8 mouse cellular contexts compared by ENCODE assay signal in genomic region chr14:32160563-32160962, GRCm38 (mm10). TPM values are rescaled to one million over a fixed set of nuclear protein-coding genes. Genes with fewer than 3 reads are reported as not detected.
DNase-seq lines count a peak whose midpoint lies in the region; ATAC-seq and TF ChIP-seq lines count a peak whose summit lies in the region.

No protein-coding gene starts in this region.

- H3K9ac ChIP-seq in kidney, embryonic 15.5 days = peak overlapping the region; percentile 91
- H3K9ac ChIP-seq in hindbrain, embryonic 16.5 days (ENCODE audit: low read depth, low read length) = peak overlapping the region; percentile 94
- peak overlapping the region; percentile 95 for H3K9ac ChIP-seq in midbrain, postnatal 0 days (replicated peaks; ENCODE audit: low read length, poor library complexity, severe bottlenecking)

- H3K27me3 ChIP-seq in kidney, embryonic 15.5 days = no peaks in the 10 kb centered on the region
- H3K27me3 ChIP-seq in hindbrain, embryonic 16.5 days (replicated peaks; ENCODE audit: control insufficient read depth, insufficient read depth, low read length) = no peaks in the 10 kb centered on the region
- H3K27me3 ChIP-seq in midbrain, postnatal 0 days (ENCODE audit: insufficient read depth, low read length) = no peaks in the 10 kb centered on the region

- ATAC-seq in kidney, embryonic 15.5 days (replicated peaks; ENCODE audit: low FRiP score) = no peak
- ATAC-seq in hindbrain, embryonic 16.5 days = no peak
- ATAC-seq in midbrain, postnatal 0 days (ENCODE audit: low FRiP score) = no peak

- DNase-seq in kidney, adult 9 months = no peak
- no peak for DNase-seq in midbrain, postnatal 0 days (ENCODE audit: low spot score)
- no peak for DNase-seq in cerebellum, postnatal 14 days
- no peak for DNase-seq in layer of hippocampus, adult 18-20 months (ENCODE audit: low spot score in 2 of 2)
- no peak for DNase-seq in spleen, adult 18-20 months

- H3K4me2 ChIP-seq in kidney, embryonic 15.5 days = peak overlapping the region; percentile 84
- H3K4me2 ChIP-seq in hindbrain, embryonic 16.5 days (ENCODE audit: low read length) = peak overlapping the region; percentile 60
- H3K4me2 ChIP-seq in midbrain, postnatal 0 days (ENCODE audit: low read depth, low read length, poor library complexity, severe bottlenecking) = peak overlapping the region; percentile 76

- WGBS in kidney, embryonic 15.5 days = 34% methylated on average over 7 of the region's 7 CpGs
- 47% methylated on average over 7 of the region's 7 CpGs for WGBS in hindbrain, embryonic 16.5 days
- WGBS in midbrain, postnatal 0 days = 37% methylated on average over 7 of the region's 7 CpGs

- H3K9me3 ChIP-seq in kidney, embryonic 15.5 days (replicated peaks) = no peaks in the 10 kb centered on the region
- no peaks in the 10 kb centered on the region for H3K9me3 ChIP-seq in hindbrain, embryonic 16.5 days (ENCODE audit: control insufficient read depth, low read length)
- H3K9me3 ChIP-seq in midbrain, postnatal 0 days (ENCODE audit: low read length) = no peaks in the 10 kb centered on the region

- no peak for TF ChIP-seq POLR2A in cortical plate, adult 2 months (IDR thresholded peaks at IDR 0.05; ENCODE audit: extremely low read depth, insufficient read depth, low read length)

- peaks cover 37% of the 10 kb centered on the region for H3K4me1 ChIP-seq in kidney, embryonic 15.5 days
- H3K4me1 ChIP-seq in cortical plate, adult 2 months (ENCODE audit: control insufficient read depth, insufficient read depth, low read length) = peaks cover 7% of the 10 kb centered on the region; the same call in 1 of the 2 replicates
- peaks cover 23% of the 10 kb centered on the region for H3K4me1 ChIP-seq in hindbrain, embryonic 16.5 days (ENCODE audit: control insufficient read depth, insufficient read depth, low read depth, low read length)
- H3K4me1 ChIP-seq in midbrain, postnatal 0 days (ENCODE audit: insufficient read depth, low read length) = peaks cover 12% of the 10 kb centered on the region; the same call in 1 of the 2 replicates

- no peaks in the 10 kb centered on the region for H3K36me3 ChIP-seq in kidney, embryonic 15.5 days
- no peaks in the 10 kb centered on the region for H3K36me3 ChIP-seq in hindbrain, embryonic 16.5 days (ENCODE audit: control insufficient read depth, insufficient read depth, low read length)
- no peaks in the 10 kb centered on the region for H3K36me3 ChIP-seq in midbrain, postnatal 0 days (ENCODE audit: insufficient read depth, low read length)

- H3K27ac ChIP-seq in kidney, embryonic 15.5 days = peak overlapping the region; percentile 93
- H3K27ac ChIP-seq in cortical plate, adult 2 months (ENCODE audit: insufficient read depth, low read length) = no peak overlapping the region
- H3K27ac ChIP-seq in hindbrain, embryonic 16.5 days (ENCODE audit: low read depth, low read length) = no peak overlapping the region
- H3K27ac ChIP-seq in midbrain, postnatal 0 days (ENCODE audit: low read depth, low read length) = peak overlapping the region; percentile 90

- peak overlapping the region; percentile 96 for H3K4me3 ChIP-seq in kidney, embryonic 15.5 days (replicated peaks)
- H3K4me3 ChIP-seq in cortical plate, adult 2 months (ENCODE audit: insufficient read depth, low read length) = peak overlapping the region; percentile 93
- peak overlapping the region; percentile 82 for H3K4me3 ChIP-seq in hindbrain, embryonic 16.5 days (ENCODE audit: low read length)
- H3K4me3 ChIP-seq in midbrain, postnatal 0 days (ENCODE audit: low read depth, low read length) = peak overlapping the region; percentile 77

- no peak for TF ChIP-seq CTCF in cortical plate, adult 2 months (IDR thresholded peaks at IDR 0.05; ENCODE audit: extremely low read depth, insufficient read depth, low read length)
- no peak for TF ChIP-seq CTCF in midbrain, postnatal 0 days (IDR thresholded peaks at IDR 0.05)

RNA-seq across cellular contexts. Expression of gene Ncoa4, which starts 0.9 kb away (rescaled TPM):
- polyA plus RNA-seq in kidney, embryonic 15.5 days (2015; fragmentation: Nextera tagmentation; extraction: Ambion mirVana) = 107 and 110 TPM in 2 replicates
- polyA plus RNA-seq in cortical plate, adult 2 months (2012; rRNA removed) = 55.2 and 55.6 TPM in 2 replicates
- 104 and 116 TPM in 2 replicates for polyA plus RNA-seq in hindbrain, embryonic 16.5 days (2015; fragmentation: Nextera tagmentation; extraction: Ambion mirVana)
- 117 and 151 TPM in 2 replicates for total RNA-seq in midbrain, postnatal 0 days (2014; rRNA removed)
- polyA plus RNA-seq in midbrain, postnatal 0 days (2015; fragmentation: Nextera tagmentation; extraction: Ambion mirVana) = 80.1 and 83.4 TPM in 2 replicates
- 100 to 1,000 TPM; 107 to 112 TPM for total RNA-seq in layer of hippocampus, adult 18-20 months (2021)

RNA-seq across cellular contexts. Expression of gene Msmb, which starts 18.7 kb away (rescaled TPM):
- polyA plus RNA-seq in kidney, embryonic 15.5 days (2015; fragmentation: Nextera tagmentation; extraction: Ambion mirVana) = not detected in 2 replicates
- polyA plus RNA-seq in cortical plate, adult 2 months (2012; rRNA removed) = not detected in 2 replicates
- polyA plus RNA-seq in hindbrain, embryonic 16.5 days (2015; fragmentation: Nextera tagmentation; extraction: Ambion mirVana) = not detected in 2 replicates
- total RNA-seq in midbrain, postnatal 0 days (2014; rRNA removed) = not detected in 2 replicates
- not detected in 2 replicates for polyA plus RNA-seq in midbrain, postnatal 0 days (2015; fragmentation: Nextera tagmentation; extraction: Ambion mirVana)
- total RNA-seq in layer of hippocampus, adult 18-20 months (2021) = not detected

RNA-seq across cellular contexts. Expression of gene Timm23, which starts 41.1 kb away (rescaled TPM):
- 300 and 306 TPM in 2 replicates for polyA plus RNA-seq in kidney, embryonic 15.5 days (2015; fragmentation: Nextera tagmentation; extraction: Ambion mirVana)
- polyA plus RNA-seq in cortical plate, adult 2 months (2012; rRNA removed) = 121 and 128 TPM in 2 replicates
- polyA plus RNA-seq in hindbrain, embryonic 16.5 days (2015; fragmentation: Nextera tagmentation; extraction: Ambion mirVana) = 221 and 231 TPM in 2 replicates
- 107 and 113 TPM in 2 replicates for total RNA-seq in midbrain, postnatal 0 days (2014; rRNA removed)
- 242 and 251 TPM in 2 replicates for polyA plus RNA-seq in midbrain, postnatal 0 days (2015; fragmentation: Nextera tagmentation; extraction: Ambion mirVana)
- 10 to 100 TPM; 72.7 to 74.1 TPM for total RNA-seq in layer of hippocampus, adult 18-20 months (2021)

RNA-seq across cellular contexts. Expression of gene Parg, which starts 41.2 kb away (rescaled TPM):
- polyA plus RNA-seq in kidney, embryonic 15.5 days (2015; fragmentation: Nextera tagmentation; extraction: Ambion mirVana) = 46.2 and 48.1 TPM in 2 replicates
- 16.7 and 17.3 TPM in 2 replicates for polyA plus RNA-seq in cortical plate, adult 2 months (2012; rRNA removed)
- 26.8 and 30.0 TPM in 2 replicates for polyA plus RNA-seq in hindbrain, embryonic 16.5 days (2015; fragmentation: Nextera tagmentation; extraction: Ambion mirVana)
- total RNA-seq in midbrain, postnatal 0 days (2014; rRNA removed) = 40.7 and 45.9 TPM in 2 replicates
- 24.7 and 25.7 TPM in 2 replicates for polyA plus RNA-seq in midbrain, postnatal 0 days (2015; fragmentation: Nextera tagmentation; extraction: Ambion mirVana)
- 10 to 100 TPM; 39.2 to 47.4 TPM for total RNA-seq in layer of hippocampus, adult 18-20 months (2021)

Comparison
In these comparisons a context has a peak if more than half of its experiments do, and no peak if none do; other contexts are left out.
1. H3K27ac ChIP-seq: peak in kidney, embryonic 15.5 days (single experiment) and midbrain, postnatal 0 days (single experiment); none in cortical plate, adult 2 months (single experiment) and hindbrain, embryonic 16.5 days (single experiment).
2. Peak in every context shown above with its lines, with median percentiles within 50 percentile points of each other: H3K4me2 ChIP-seq, H3K4me3 ChIP-seq and H3K9ac ChIP-seq.